Mouse (Mus musculus) spleen, adult 2 months (tissue): ENCODE measurements at regions not wholly inside any gene's neighbourhood (a gene's known extent, or its start where the extent isn't known, plus 50 kb on each side); places are given as distances from the start of the nearest gene placed in this dataset.

Experiments used
- DNase-seq, 2 experiments: peaks; one replicate each; pipeline versions ENCODE4 v3.0.0 to v3.0.0-alpha.2; 2012 to 2021; ENCODE audit warnings: low spot score in 2 of 2, low read depth in 1 of 2
- H3K27ac ChIP-seq: fragments of 200-500 bp; 2 replicates; pipeline ENCODE4 v1.5.1; 2012; ENCODE audit warnings: low read length, inconsistent platforms; ENCODE audit not compliant: insufficient read depth
- H3K27me3 ChIP-seq: fragments of 200-500 bp; 2 replicates; pipeline ENCODE4 v1.6.1; 2012; ENCODE audit warnings: mild to moderate bottlenecking, moderate library complexity, low read length, inconsistent platforms; ENCODE audit not compliant: control insufficient read depth, insufficient read depth
- H3K36me3 ChIP-seq: fragments of 200-500 bp; 2 replicates; pipeline ENCODE4 v1.6.1; 2012; ENCODE audit warnings: mild to moderate bottlenecking, low read length, inconsistent platforms; ENCODE audit not compliant: control insufficient read depth, insufficient read depth
- H3K4me1 ChIP-seq: fragments of 200-500 bp; 2 replicates; pipeline ENCODE4 v1.6.1; 2011; ENCODE audit warnings: inconsistent platforms; ENCODE audit not compliant: control insufficient read depth, insufficient read depth, insufficient read length
- H3K4me3 ChIP-seq: fragments of 200-500 bp; 2 replicates; pipeline ENCODE4 v1.5.1; 2011; ENCODE audit warnings: mild to moderate bottlenecking, inconsistent platforms; ENCODE audit not compliant: insufficient read depth, insufficient read length; ENCODE audit errors: extremely low read depth
- CTCF ChIP-seq: fragments of 200-500 bp; IDR thresholded peaks from 2 replicates; pipeline ENCODE4 v1.5.1; 2011; ENCODE audit warnings: mild to moderate bottlenecking, inconsistent platforms; ENCODE audit not compliant: insufficient read depth, insufficient read length, insufficient replicate concordance; ENCODE audit errors: extremely low read depth
- POLR2A ChIP-seq: fragments of 200-500 bp; IDR thresholded peaks from 2 replicates; pipeline ENCODE4 v1.6.1; 2011; ENCODE audit warnings: low read depth, low read length, inconsistent platforms
- WGBS: fragments of 180-500 bp; shearing (Covaris S2); methylation state at CpG from one replicate; pipeline ENCODE4 v1.1.7; 2018; 5-methylcytosine and 5-hydroxymethylcytosine counted together

DNA sequence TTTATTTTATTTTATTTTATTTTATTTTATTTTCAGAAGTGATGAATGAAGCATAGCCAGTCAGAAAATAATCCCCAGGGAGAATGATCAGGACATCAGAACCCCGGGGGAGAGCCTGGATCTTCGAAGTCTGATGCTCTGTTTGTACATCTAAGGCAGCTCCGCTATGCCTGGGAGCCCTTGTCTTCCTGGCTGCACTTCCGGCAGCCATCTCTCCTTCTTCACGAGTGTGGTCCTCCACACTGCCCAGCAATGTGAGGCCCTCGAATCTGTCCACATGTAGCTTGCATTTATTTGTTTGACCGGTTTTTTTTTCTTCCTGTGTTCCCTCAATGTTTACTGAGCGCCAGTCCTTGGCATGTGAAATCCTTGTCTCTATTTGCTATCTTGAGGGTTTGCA, 95.9 kb downstream of the Vcpkmt start:
- H3K27ac ChIP-seq, result no peak overlapping the region
- no peaks in the 10 kb centered on the region for H3K27me3 ChIP-seq
- peaks cover 5% of the 10 kb centered on the region; the same call in 1 of the 2 replicates for H3K4me1 ChIP-seq
- no peak for DNase-seq
- 79% methylated on average over 8 of the region's 8 CpGs for WGBS
- H3K36me3 ChIP-seq, result no peaks in the 10 kb centered on the region
- no peak overlapping the region for H3K4me3 ChIP-seq
- TF ChIP-seq POLR2A (no peak), CTCF (no peak)

DNA sequence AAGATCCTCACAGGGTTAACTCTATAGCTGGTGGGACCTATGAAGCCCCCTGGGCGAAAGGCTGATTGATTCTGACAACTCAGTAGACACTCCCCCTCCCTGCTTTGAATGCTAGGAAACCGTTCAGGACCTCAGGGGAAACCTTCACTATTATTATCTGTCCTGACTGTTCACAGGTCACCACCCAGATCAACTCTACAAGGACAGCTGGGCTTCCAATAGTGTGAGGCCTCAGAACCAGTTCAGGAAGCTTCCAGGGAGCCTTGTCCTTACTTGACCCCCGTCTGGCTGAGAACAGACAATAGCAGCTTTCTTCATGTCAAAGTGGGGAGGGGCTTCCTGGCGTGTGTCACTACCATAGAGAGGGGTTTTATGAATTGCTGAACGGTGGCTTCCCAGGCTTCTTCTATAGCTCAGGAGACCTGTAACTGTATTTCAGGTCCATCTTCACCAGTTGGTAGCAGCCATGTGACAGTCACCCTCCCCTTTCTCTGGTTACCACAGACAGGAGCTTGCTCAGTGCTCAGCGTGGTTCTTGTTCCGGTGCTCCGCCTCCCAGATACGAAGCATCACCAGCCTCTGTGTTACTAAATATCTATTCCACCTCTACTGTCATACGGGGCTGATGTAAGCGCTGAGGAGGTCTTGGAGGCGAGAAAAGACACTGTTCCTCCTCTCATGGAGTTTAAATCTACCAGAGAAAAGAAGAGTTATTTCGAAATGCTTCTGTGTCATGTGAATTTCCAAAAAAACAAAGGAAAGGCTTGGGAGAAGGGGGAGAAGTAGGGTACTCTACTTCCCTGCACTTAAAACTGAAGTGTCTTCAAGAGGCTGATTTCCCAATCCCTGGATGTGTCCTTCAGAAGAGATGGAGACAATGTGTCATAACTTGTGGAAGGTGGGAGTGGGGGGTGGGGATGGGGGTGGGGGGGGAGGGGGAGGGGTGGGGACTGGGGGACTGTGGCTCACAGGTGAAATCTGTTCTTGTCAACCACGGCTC, 96.9 kb downstream of the Vcpkmt start:
- peak; percentile 39 to 57 for DNase-seq
- no peaks in the 10 kb centered on the region for H3K27me3 ChIP-seq
- H3K4me1 ChIP-seq, result peaks cover 5% of the 10 kb centered on the region; the same call in 1 of the 2 replicates
- no peak overlapping the region for H3K27ac ChIP-seq
- 16% methylated on average over 14 of the region's 14 CpGs for WGBS
- peak overlapping the region; percentile 21; the same call in 1 of the 2 replicates for H3K4me3 ChIP-seq
- TF ChIP-seq POLR2A (no peak), CTCF (no peak)
- H3K36me3 ChIP-seq, result no peaks in the 10 kb centered on the region

DNA sequence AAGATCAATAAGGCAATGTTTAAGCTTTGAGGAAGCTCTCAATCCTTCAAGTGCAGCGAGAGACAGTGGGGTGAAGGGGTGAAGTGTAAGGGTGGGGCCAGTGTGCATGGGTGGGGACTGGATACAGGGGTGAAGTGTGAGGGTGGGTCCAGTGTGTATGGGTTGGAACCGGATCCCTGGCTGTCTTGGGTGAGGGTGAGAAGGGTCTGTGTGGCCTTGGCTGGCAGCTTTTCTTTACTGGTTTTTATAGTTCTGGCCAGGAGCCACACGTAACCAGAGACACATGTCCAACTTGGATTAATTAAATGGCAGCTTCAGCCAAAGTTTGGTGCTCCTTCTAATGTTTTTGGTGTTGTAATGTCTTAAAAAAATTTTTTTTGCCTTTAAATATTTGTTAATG, 101.4 kb downstream of the Vcpkmt start:
- WGBS, result 87% methylated on average over 3 of the region's 3 CpGs
- H3K4me3 ChIP-seq, result no peak overlapping the region
- DNase-seq, result no peak
- peaks cover 12% of the 10 kb centered on the region for H3K4me1 ChIP-seq
- H3K27ac ChIP-seq, result no peak overlapping the region
- H3K27me3 ChIP-seq, result no peaks in the 10 kb centered on the region
- TF ChIP-seq CTCF (no peak), POLR2A (no peak)
- no peaks in the 10 kb centered on the region for H3K36me3 ChIP-seq

DNA sequence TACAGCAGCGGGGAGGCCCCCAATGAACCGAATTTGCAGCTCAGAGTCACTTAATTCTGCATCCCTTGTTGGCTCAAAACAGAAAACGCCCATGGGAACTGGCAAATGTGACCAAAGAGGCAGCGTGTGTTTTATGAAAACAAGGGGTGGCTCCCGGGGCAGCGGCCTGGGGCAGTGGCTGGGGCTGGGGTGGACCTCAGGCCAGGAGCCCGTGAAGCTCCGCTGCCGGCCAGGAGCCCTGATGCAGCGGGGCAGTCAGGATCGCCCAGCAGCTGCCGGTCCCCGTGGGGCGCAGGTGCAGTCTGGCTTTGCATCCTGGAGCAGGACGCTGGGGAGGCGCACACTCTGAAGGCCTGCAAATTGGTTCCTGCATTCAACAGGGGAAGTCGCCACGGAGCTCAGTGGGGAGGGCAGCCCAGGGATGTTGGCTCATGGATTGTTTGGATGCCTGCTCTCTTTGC, 104.4 kb upstream of the Gm9887 start:
- TF ChIP-seq POLR2A (no peak), CTCF (no peak)
- Histone ChIP-seq H3K4me1 (peaks cover 25% of the 10 kb centered on the region), H3K27me3 (no peaks in the 10 kb centered on the region), H3K4me3 (no peak overlapping the region), H3K27ac (peak overlapping the region; percentile 59), H3K36me3 (no peaks in the 10 kb centered on the region)
- DNase-seq, result peak in 1 of 2 experiments; percentile 57
- 18% methylated on average over 18 of the region's 18 CpGs for WGBS

DNA sequence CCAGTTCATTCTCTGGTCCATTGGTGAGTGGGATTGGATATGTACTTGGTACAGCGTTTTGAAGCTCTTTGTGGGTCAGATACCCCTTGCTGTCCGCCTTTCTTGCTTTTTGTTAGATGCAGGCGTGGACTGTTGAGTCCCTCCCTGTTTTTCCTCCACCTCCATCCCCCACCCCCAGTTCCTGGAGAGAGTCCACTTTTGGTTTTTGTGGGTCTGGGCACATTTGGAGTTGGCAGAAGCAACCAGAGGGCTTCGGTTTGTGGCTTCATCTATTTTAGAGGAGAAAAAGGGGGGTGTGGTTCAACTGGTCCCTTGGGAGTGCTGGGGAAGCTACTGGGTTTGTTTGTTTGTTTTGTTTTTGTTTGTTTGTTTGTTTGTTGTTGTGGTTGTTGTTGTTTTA, 103.9 kb upstream of the Gm9887 start:
- Histone ChIP-seq H3K4me3 (no peak overlapping the region), H3K27me3 (no peaks in the 10 kb centered on the region), H3K27ac (peak overlapping the region; percentile 59), H3K36me3 (no peaks in the 10 kb centered on the region), H3K4me1 (peaks cover 25% of the 10 kb centered on the region)
- WGBS, result 40% methylated on average over 4 of the region's 4 CpGs
- no peak for DNase-seq
- TF ChIP-seq CTCF (no peak), POLR2A (no peak)

DNA sequence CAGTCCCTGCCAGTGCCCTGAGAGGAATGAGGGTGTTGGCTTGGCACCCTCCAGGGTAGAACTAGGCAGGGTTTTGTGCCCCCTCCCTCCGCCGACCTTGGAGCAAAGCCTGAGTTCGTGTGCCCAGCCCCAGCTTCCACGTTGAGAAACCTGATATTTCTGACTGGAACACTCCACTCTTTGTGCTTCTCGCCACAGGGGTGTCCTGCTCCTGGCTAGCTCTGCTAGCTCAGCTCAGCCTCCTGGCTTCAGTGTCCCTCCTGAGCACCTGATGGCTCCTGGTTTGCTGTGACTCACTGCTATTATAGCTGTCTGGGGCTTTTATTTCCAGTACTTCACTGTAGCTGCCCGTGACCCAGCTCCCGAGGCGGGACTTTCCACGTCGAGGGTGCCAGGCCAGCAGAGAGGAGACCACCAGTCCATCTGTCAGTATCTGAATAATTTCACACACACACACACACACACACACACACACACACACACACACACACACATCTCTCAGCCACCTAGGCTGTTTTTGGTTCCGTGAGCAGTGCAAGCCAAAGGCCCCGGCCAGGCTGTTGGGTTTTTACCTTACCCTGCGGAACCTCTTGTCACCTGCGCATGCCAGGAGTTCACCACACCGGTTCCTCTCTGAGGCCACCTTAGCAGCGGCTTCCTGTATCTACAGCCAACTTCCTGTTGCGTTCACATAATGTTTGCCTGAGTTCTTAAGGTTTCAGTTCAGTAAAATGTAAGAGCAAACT, 102.8 kb upstream of the Gm9887 start:
- Histone ChIP-seq H3K27ac (peak overlapping the region; percentile 100), H3K4me1 (peaks cover 25% of the 10 kb centered on the region), H3K36me3 (no peaks in the 10 kb centered on the region), H3K4me3 (peak overlapping the region; percentile 62), H3K27me3 (no peaks in the 10 kb centered on the region)
- DNase-seq, result peak; percentile 82 to 90
- TF ChIP-seq POLR2A, result peak; percentile 66
- no peak for TF ChIP-seq CTCF
- WGBS, result 13% methylated on average over 17 of the region's 17 CpGs
